Mouse (Mus musculus) limb, embryonic 13.5 days (tissue): ENCODE data around the gene Hdac9. TPM values are rescaled to one million over a fixed set of nuclear protein-coding genes. Genes with fewer than 3 reads are reported as not detected.

Experiments
- ATAC-seq: fragments of 200-750 bp; cut with Nextera tagmentation; 2 replicates; pipeline ENCODE4 v1.8.0; 2017; ENCODE audit warnings: low read depth, moderate number of reproducible peaks, moderate TSS enrichment; ENCODE audit not compliant: low FRiP score
- H3K27ac ChIP-seq: fragments of 300-500 bp; sonication (generic); 2 replicates; pipeline ENCODE4 v1.5.1; 2015; ENCODE audit warnings: inconsistent platforms, mild to moderate bottlenecking, moderate library complexity
- H3K27me3 ChIP-seq: fragments of 300-500 bp; sonication (generic); 2 replicates; pipeline ENCODE4 v1.6.1; 2015; ENCODE audit warnings: mild to moderate bottlenecking, inconsistent platforms
- H3K36me3 ChIP-seq: fragments of 300-500 bp; sonication (generic); 2 replicates; pipeline ENCODE4 v1.6.1; 2015; ENCODE audit warnings: inconsistent platforms, mild to moderate bottlenecking, moderate library complexity
- H3K4me1 ChIP-seq: fragments of 300-500 bp; sonication (generic); 2 replicates; pipeline ENCODE4 v1.6.1; 2015; ENCODE audit warnings: inconsistent platforms
- H3K4me2 ChIP-seq: fragments of 300-500 bp; sonication (generic); replicated peaks from 2 replicates; pipeline ENCODE4 v1.6.1; 2015; ENCODE audit warnings: inconsistent platforms, mild to moderate bottlenecking, moderate library complexity
- H3K4me3 ChIP-seq: fragments of 300-500 bp; sonication (generic); 2 replicates; pipeline ENCODE4 v1.5.1; 2015; ENCODE audit warnings: moderate library complexity, mild to moderate bottlenecking, inconsistent platforms
- H3K9ac ChIP-seq: fragments of 300-500 bp; sonication (generic); 2 replicates; pipeline ENCODE4 v1.6.1; 2015; ENCODE audit warnings: mild to moderate bottlenecking, inconsistent platforms
- H3K9me3 ChIP-seq: fragments of 300-500 bp; sonication (generic); 2 replicates; pipeline ENCODE4 v1.6.1; 2016; ENCODE audit warnings: inconsistent platforms
- WGBS: fragments of 180-500 bp; shearing (Covaris S2); methylation state at CpG from one replicate; pipeline ENCODE4 v1.1.7; 2015; 5-methylcytosine and 5-hydroxymethylcytosine counted together
- polyA plus RNA-seq: library from polyadenylated mRNA; unstranded; fragments of >200 nt; fragmentation: Nextera tagmentation; extraction: Ambion mirVana; gene quantifications from 2 replicates; pipeline ENCODE4 v1.2.1, GENCODE M21; 2015

The Hdac9 gene
- 8.4 and 8.5 TPM in 2 replicates for polyA plus RNA-seq

- no peak for ATAC-seq
- Histone ChIP-seq H3K4me2 (no peak within 1 kb of the TSS), H3K4me1 (no peaks in the 10 kb centered on the region), H3K27me3 (no peaks in the 10 kb centered on the region), H3K36me3 (no peaks in the 10 kb centered on the region), H3K9ac (no peak within 1 kb of the TSS), H3K27ac (no peak within 1 kb of the TSS), H3K9me3 (no peaks in the 10 kb centered on the region), H3K4me3 (no peak within 1 kb of the TSS)
- WGBS: 45% methylated on average over 1 of the region's 1 CpGs
Measured at GRCm38 (mm10) chr12:34916995-34917394, at the start of gene Hdac9. Hdac9 (minus strand) TSS chr12:34917095.

GRCm38 (mm10) chr12:34949066-34949706, 32.3 kb upstream of the Hdac9 start:
- Histone ChIP-seq H3K27ac (no peak overlapping the region), H3K4me1 (no peaks in the 10 kb centered on the region), H3K4me2 (no peak overlapping the region), H3K36me3 (no peaks in the 10 kb centered on the region), H3K9me3 (no peaks in the 10 kb centered on the region), H3K9ac (no peak overlapping the region), H3K4me3 (no peak overlapping the region), H3K27me3 (no peaks in the 10 kb centered on the region)
- WGBS: 87% methylated on average over 6 of the region's 6 CpGs
- no peak for ATAC-seq

- Histone ChIP-seq H3K27ac (no peak overlapping the region), H3K36me3 (no peaks in the 10 kb centered on the region), H3K9ac (no peak overlapping the region), H3K4me3 (no peak overlapping the region), H3K9me3 (peaks cover 10% of the 10 kb centered on the region; the same call in 1 of the 2 replicates), H3K4me1 (no peaks in the 10 kb centered on the region), H3K4me2 (no peak overlapping the region), H3K27me3 (no peaks in the 10 kb centered on the region)
- 89% methylated on average over 1 of the region's 1 CpGs for WGBS
- ATAC-seq: no peak
Measured at GRCm38 (mm10) chr12:34937918-34938317, 21.0 kb upstream of the Hdac9 start.

GRCm38 (mm10) chr12:34908008-34908407, 8.9 kb downstream of the Hdac9 start:
- Histone ChIP-seq H3K27ac (no peak overlapping the region), H3K4me3 (no peak overlapping the region), H3K9ac (no peak overlapping the region), H3K27me3 (peaks cover 23% of the 10 kb centered on the region), H3K36me3 (no peaks in the 10 kb centered on the region), H3K4me1 (peaks cover 6% of the 10 kb centered on the region), H3K9me3 (no peaks in the 10 kb centered on the region), H3K4me2 (no peak overlapping the region)
- no peak for ATAC-seq
- 45% methylated on average over 2 of the region's 2 CpGs for WGBS

- H3K27ac ChIP-seq: no peak overlapping the region
- H3K4me3 ChIP-seq: peak overlapping the region; percentile 72
- peak overlapping the region; percentile 80 for H3K4me2 ChIP-seq
- peaks cover 6% of the 10 kb centered on the region for H3K4me1 ChIP-seq
- no peaks in the 10 kb centered on the region for H3K36me3 ChIP-seq
- ATAC-seq: peak; percentile 53; the same call in 1 of the 2 replicates
- H3K9me3 ChIP-seq: no peaks in the 10 kb centered on the region
- peak overlapping the region; percentile 67 for H3K9ac ChIP-seq
- 2% methylated on average over 10 of the region's 10 CpGs for WGBS
- H3K27me3 ChIP-seq: peaks cover 23% of the 10 kb centered on the region
Measured at GRCm38 (mm10) chr12:34907506-34907850, 9.4 kb downstream of the Hdac9 start.

GRCm38 (mm10) chr12:34906704-34907505, 10.0 kb downstream of the Hdac9 start:
- Histone ChIP-seq H3K36me3 (no peaks in the 10 kb centered on the region), H3K9ac (peak overlapping the region; percentile 78), H3K27ac (no peak overlapping the region; the same call in 1 of the 2 replicates), H3K27me3 (peaks cover 25% of the 10 kb centered on the region), H3K4me3 (peak overlapping the region; percentile 72), H3K4me2 (peak overlapping the region; percentile 80), H3K4me1 (peaks cover 6% of the 10 kb centered on the region), H3K9me3 (no peaks in the 10 kb centered on the region)
- ATAC-seq: peak; percentile 87
- 1% methylated on average over 90 of the region's 107 CpGs for WGBS

- ATAC-seq: no peak; the same call in none of the 2 replicates
- no peaks in the 10 kb centered on the region for H3K9me3 ChIP-seq
- H3K36me3 ChIP-seq: no peaks in the 10 kb centered on the region
- H3K9ac ChIP-seq: peak overlapping the region; percentile 78
- H3K27me3 ChIP-seq: peaks cover 26% of the 10 kb centered on the region
- no peak overlapping the region for H3K27ac ChIP-seq
- peaks cover 6% of the 10 kb centered on the region for H3K4me1 ChIP-seq
- under 1% methylated on average over 10 of the region's 10 CpGs for WGBS
- peak overlapping the region; percentile 72 for H3K4me3 ChIP-seq
- H3K4me2 ChIP-seq: peak overlapping the region; percentile 80
Measured at GRCm38 (mm10) chr12:34906376-34906703, 10.6 kb downstream of the Hdac9 start.

- 78% methylated on average over 8 of the region's 8 CpGs for WGBS
Measured at GRCm38 (mm10) chr12:34900241-34900640, 16.7 kb downstream of the Hdac9 start.

GRCm38 (mm10) chr12:34894867-34895266, 22.0 kb downstream of the Hdac9 start:
- H3K4me2 ChIP-seq: no peak overlapping the region
- H3K27ac ChIP-seq: no peak overlapping the region
- no peaks in the 10 kb centered on the region for H3K27me3 ChIP-seq
- H3K4me3 ChIP-seq: no peak overlapping the region
- 79% methylated on average over 5 of the region's 5 CpGs for WGBS
- no peak for ATAC-seq
- H3K4me1 ChIP-seq: no peaks in the 10 kb centered on the region
- H3K9ac ChIP-seq: no peak overlapping the region
- no peaks in the 10 kb centered on the region for H3K9me3 ChIP-seq
- no peaks in the 10 kb centered on the region for H3K36me3 ChIP-seq

More at GRCm38 (mm10) chr12:34900241-34900640, 16.7 kb downstream of the Hdac9 start:
- no peak for ATAC-seq
- no peak overlapping the region for H3K4me2 ChIP-seq
- no peak overlapping the region for H3K4me3 ChIP-seq
- H3K9me3 ChIP-seq: no peaks in the 10 kb centered on the region
- no peak overlapping the region for H3K9ac ChIP-seq
- H3K4me1 ChIP-seq: no peaks in the 10 kb centered on the region
- no peaks in the 10 kb centered on the region for H3K36me3 ChIP-seq
- H3K27ac ChIP-seq: no peak overlapping the region
- peaks cover 7% of the 10 kb centered on the region; the same call in 1 of the 2 replicates for H3K27me3 ChIP-seq

- no peak overlapping the region for H3K27ac ChIP-seq
- H3K9me3 ChIP-seq: no peaks in the 10 kb centered on the region
- no peaks in the 10 kb centered on the region for H3K4me1 ChIP-seq
- 83% methylated on average over 4 of the region's 4 CpGs for WGBS
- ATAC-seq: no peak
- no peak overlapping the region for H3K4me2 ChIP-seq
- no peak overlapping the region for H3K9ac ChIP-seq
- H3K27me3 ChIP-seq: no peaks in the 10 kb centered on the region
- H3K4me3 ChIP-seq: no peak overlapping the region
- H3K36me3 ChIP-seq: peaks cover 3% of the 10 kb centered on the region; the same call in 1 of the 2 replicates
Measured at GRCm38 (mm10) chr12:34888694-34889093, 28.2 kb downstream of the Hdac9 start.

- 33% methylated on average over 2 of the region's 2 CpGs for WGBS
- no peak overlapping the region for H3K4me3 ChIP-seq
- H3K9ac ChIP-seq: no peak overlapping the region
- no peak for ATAC-seq
- no peaks in the 10 kb centered on the region for H3K36me3 ChIP-seq
- no peak overlapping the region for H3K27ac ChIP-seq
- 0 out of 2 replicates have a peak, but pooled peaks cover 2% of the 10 kb centered on the region for H3K4me1 ChIP-seq
- no peaks in the 10 kb centered on the region for H3K9me3 ChIP-seq
- H3K27me3 ChIP-seq: 0 out of 2 replicates have a peak, but pooled peaks cover 3% of the 10 kb centered on the region
- H3K4me2 ChIP-seq: no peak overlapping the region
Measured at GRCm38 (mm10) chr12:34874926-34875325, 42.0 kb downstream of the Hdac9 start.

- 77% methylated on average over 7 of the region's 7 CpGs for WGBS
- Histone ChIP-seq H3K27me3 (0 out of 2 replicates have a peak, but pooled peaks cover 3% of the 10 kb centered on the region), H3K4me3 (no peak overlapping the region), H3K4me2 (no peak overlapping the region), H3K9ac (no peak overlapping the region), H3K36me3 (no peaks in the 10 kb centered on the region), H3K27ac (no peak overlapping the region), H3K9me3 (no peaks in the 10 kb centered on the region), H3K4me1 (0 out of 2 replicates have a peak, but pooled peaks cover 2% of the 10 kb centered on the region)
- no peak for ATAC-seq
Measured at GRCm38 (mm10) chr12:34871028-34871427, 45.9 kb downstream of the Hdac9 start.
